7 mouse cellular contexts compared by ENCODE assay signal in genomic region chr10:80344131-80344661, GRCm38 (mm10). TPM values are rescaled to one million over a fixed set of nuclear protein-coding genes. Genes with fewer than 3 reads are reported as not detected.
DNase-seq lines count a peak whose midpoint lies in the region; ATAC-seq lines count a peak whose summit lies in the region.

No protein-coding gene starts in this region.

- H3K27me3 ChIP-seq in liver, embryonic 15.5 days: peaks cover 78% of the 10 kb centered on the region

- no peaks in the 10 kb centered on the region for H3K36me3 ChIP-seq in liver, embryonic 15.5 days (replicated peaks)

- peak; percentile 71 for ATAC-seq in erythroid progenitor cell, adult 5-6 weeks (replicated peaks; ENCODE audit: low FRiP score, poor library complexity, severe bottlenecking)
- ATAC-seq in liver, embryonic 15.5 days (ENCODE audit: insufficient read depth): peak; percentile 81

- no peaks in the 10 kb centered on the region for H3K9me3 ChIP-seq in liver, embryonic 15.5 days (replicated peaks)

- peak overlapping the region; percentile 97 for H3K27ac ChIP-seq in liver, embryonic 15.5 days (replicated peaks)

- WGBS in liver, embryonic 15.5 days (ENCODE audit: insufficient replicate concordance): 7% methylated on average over 9 of the region's 9 CpGs

- peaks cover 88% of the 10 kb centered on the region for H3K4me1 ChIP-seq in liver, embryonic 15.5 days (replicated peaks)

- H3K9ac ChIP-seq in liver, embryonic 15.5 days: peak overlapping the region; percentile 57

- peak overlapping the region; percentile 83 for H3K4me2 ChIP-seq in liver, embryonic 15.5 days

- peak; percentile 79 for DNase-seq in spleen, adult 12 weeks (ENCODE audit: low spot score)
- DNase-seq in spleen, postnatal 14 days (ENCODE audit: low spot score in 2 of 2): no peak
- peak; percentile 70 for DNase-seq in yolk sac, embryonic 10.5 days (ENCODE audit: low spot score)
- DNase-seq in urinary bladder, postnatal 4 days (ENCODE audit: low spot score in 2 of 2): no peak
- no peak for DNase-seq in natural killer cell, adult 2 months (ENCODE audit: low spot score in 2 of 2)

- H3K4me3 ChIP-seq in liver, embryonic 15.5 days (replicated peaks): peak overlapping the region; percentile 54

RNA-seq across cellular contexts. Expression of gene Adamtsl5, which starts 4.0 kb away (rescaled TPM):
- 0.84 TPM in 1 of 2 replicates, not detected in the other for total RNA-seq in erythroid progenitor cell, adult 5-6 weeks (2015; ENCODE audit: low replicate concordance)
- 0.13 and 30.2 TPM in 2 replicates for total RNA-seq in erythroid progenitor cell, adult 5-6 weeks (2017; ENCODE audit: low replicate concordance)
- 2.2 and 2.3 TPM in 2 replicates for polyA plus RNA-seq in liver, embryonic 15.5 days (2015; fragmentation: Nextera tagmentation; extraction: Ambion mirVana)

RNA-seq across cellular contexts. Expression of gene Plk5, which starts 12.1 kb away (rescaled TPM):
- total RNA-seq in erythroid progenitor cell, adult 5-6 weeks (2015; ENCODE audit: low replicate concordance): not detected in 2 replicates
- not detected in 2 replicates for total RNA-seq in erythroid progenitor cell, adult 5-6 weeks (2017; ENCODE audit: low replicate concordance)
- polyA plus RNA-seq in liver, embryonic 15.5 days (2015; fragmentation: Nextera tagmentation; extraction: Ambion mirVana): 0.03 and 0.06 TPM in 2 replicates

RNA-seq across cellular contexts. Expression of gene Reep6, which starts 14.4 kb away (rescaled TPM):
- 17.2 and 22.3 TPM in 2 replicates for total RNA-seq in erythroid progenitor cell, adult 5-6 weeks (2015; ENCODE audit: low replicate concordance)
- total RNA-seq in erythroid progenitor cell, adult 5-6 weeks (2017; ENCODE audit: low replicate concordance): 16.8 and 18.2 TPM in 2 replicates
- 75.6 and 92.4 TPM in 2 replicates for polyA plus RNA-seq in liver, embryonic 15.5 days (2015; fragmentation: Nextera tagmentation; extraction: Ambion mirVana)

RNA-seq across cellular contexts. Expression of gene Pcsk4, which starts 14.9 kb away (rescaled TPM):
- not detected in 2 replicates for total RNA-seq in erythroid progenitor cell, adult 5-6 weeks (2015; ENCODE audit: low replicate concordance)
- 1.0 TPM in 1 of 2 replicates, not detected in the other for total RNA-seq in erythroid progenitor cell, adult 5-6 weeks (2017; ENCODE audit: low replicate concordance)
- 3.9 and 4.1 TPM in 2 replicates for polyA plus RNA-seq in liver, embryonic 15.5 days (2015; fragmentation: Nextera tagmentation; extraction: Ambion mirVana)

RNA-seq across cellular contexts. Expression of gene 2310011J03Rik, which starts 23.9 kb away (rescaled TPM):
- 7.2 and 13.4 TPM in 2 replicates for total RNA-seq in erythroid progenitor cell, adult 5-6 weeks (2015; ENCODE audit: low replicate concordance)
- total RNA-seq in erythroid progenitor cell, adult 5-6 weeks (2017; ENCODE audit: low replicate concordance): 6.1 and 10.8 TPM in 2 replicates
- 32.4 and 35.0 TPM in 2 replicates for polyA plus RNA-seq in liver, embryonic 15.5 days (2015; fragmentation: Nextera tagmentation; extraction: Ambion mirVana)

Comparison
In these comparisons a context has a peak if more than half of its experiments do, and no peak if none do; other contexts are left out.
1. DNase-seq: peak in spleen, adult 12 weeks (single experiment) and yolk sac, embryonic 10.5 days (single experiment); none in spleen, postnatal 14 days (0 of 2), urinary bladder, postnatal 4 days (0 of 2) and natural killer cell, adult 2 months (0 of 2).